Comparison of ENCODE assay signal across 17 mouse cellular contexts in genomic region chr12:67325799-67326198, GRCm38 (mm10).
"Had no signal": no experiment of that assay in that cellular context is flagged by ENCODE, and none has a peak within 500 bp of the region (broad histone marks: within the 10 kb centered on the region; RNA-seq: fewer than 3 reads in every experiment).

No protein-coding gene starts in this region.

- H3K4me1 ChIP-seq: lung, embryonic 15.5 days; megakaryocyte, embryonic 14.5 days; midbrain, embryonic 13.5 days; midbrain, embryonic 15.5 days; neural tube, embryonic 12.5 days; stomach, embryonic 15.5 days had no signal

- H3K9me3 ChIP-seq: lung, embryonic 15.5 days; midbrain, embryonic 13.5 days; midbrain, embryonic 15.5 days; neural tube, embryonic 12.5 days; stomach, embryonic 15.5 days had no signal

- H3K27me3 ChIP-seq: lung, embryonic 15.5 days; megakaryocyte, embryonic 14.5 days; midbrain, embryonic 13.5 days; midbrain, embryonic 15.5 days; neural tube, embryonic 12.5 days; stomach, embryonic 15.5 days had no signal

- DNase-seq: lung, adult 2 months; lung, postnatal 14 days; lung, postnatal 36 days; right cerebral cortex, postnatal 14 days; thymus, adult 2 months; thymus, postnatal 25 days; thymus, postnatal 4 days had no signal

- H3K4me2 ChIP-seq: lung, embryonic 15.5 days; midbrain, embryonic 11.5 days; midbrain, embryonic 13.5 days; midbrain, embryonic 15.5 days; neural tube, embryonic 12.5 days; stomach, embryonic 15.5 days had no signal

- H3K27ac ChIP-seq: lung, embryonic 15.5 days; macrophage; midbrain, embryonic 13.5 days; midbrain, embryonic 15.5 days; neural tube, embryonic 12.5 days; stomach, embryonic 15.5 days; stomach, postnatal 0 days had no signal

- H3K9ac ChIP-seq: lung, embryonic 15.5 days; midbrain, embryonic 13.5 days; midbrain, embryonic 15.5 days; neural tube, embryonic 12.5 days; stomach, embryonic 15.5 days had no signal

- H3K4me3 ChIP-seq: lung, embryonic 15.5 days; megakaryocyte, embryonic 14.5 days; midbrain, embryonic 13.5 days; midbrain, embryonic 15.5 days; neural tube, embryonic 12.5 days; stomach, embryonic 15.5 days had no signal

- H3K36me3 ChIP-seq: lung, embryonic 15.5 days; midbrain, embryonic 13.5 days; midbrain, embryonic 15.5 days; neural tube, embryonic 12.5 days; stomach, embryonic 15.5 days had no signal

- ATAC-seq: lung, postnatal 0 days; midbrain, embryonic 13.5 days; midbrain, embryonic 15.5 days had no signal
